Mouse (Mus musculus): ENCODE data around the gene Srsx. TPM values are rescaled to one million over a fixed set of nuclear protein-coding genes. Genes with fewer than 3 reads are reported as not detected.
"Not testable (repeated sequence)": the region's sequence is repeated elsewhere in the genome, so short reads cannot be mapped to it uniquely, and the experiment has no call there.

The Srsx gene
- total RNA-seq (2021), result not detected
- long read RNA-seq, experiment 1, result 0 reads
- long read RNA-seq, experiment 2, result 0 reads

- DNase-seq, result not testable (repeated sequence)
Measured at GRCm38 (mm10) chrX:123222381-123222780, at the start of gene Srsx. Gene Srsx (minus strand): TSS chrX:123222481.

DNA sequence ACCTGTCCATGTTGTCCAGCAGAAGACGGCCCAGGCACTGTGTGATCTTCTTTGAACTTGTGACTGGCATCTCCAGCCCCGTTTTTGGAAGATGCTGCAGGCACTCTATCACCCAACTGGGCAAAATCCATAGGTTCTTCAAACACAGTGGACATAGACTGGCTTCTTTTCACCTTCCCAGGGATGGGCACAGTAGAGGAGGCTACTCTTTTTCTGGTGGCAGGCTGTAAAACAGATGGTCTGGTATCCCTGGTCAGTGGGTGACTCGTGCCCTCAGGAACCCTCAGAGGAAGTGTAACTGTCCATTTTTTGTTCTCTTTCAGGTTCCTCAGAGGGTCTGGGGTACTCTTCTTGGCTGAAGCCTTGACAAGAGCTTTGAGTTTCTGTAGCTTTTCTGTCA is 24.5 kb upstream of the Srsx start, which contains the start of gene Gm17577:
TSS of gene Gm17577 (minus strand) at position 101 of the 400 bp plus-strand sequence.
- DNase-seq, result not testable (repeated sequence)

Other genes starting within 250 kb of the Srsx start
- gene Gm17521, start 192.8 kb downstream of the Srsx start, total RNA-seq (2021), result not detected
- 1 to 10 TPM; 1.3 to 1.7 TPM for gene Cldn34c1, start 119.0 kb downstream of the Srsx start, total RNA-seq (2021)
- not detected for gene Gm17577, start 24.4 kb upstream of the Srsx start, total RNA-seq (2021)